Comparison of ENCODE assay signal across 23 mouse cellular contexts in the genomic region with DNA sequence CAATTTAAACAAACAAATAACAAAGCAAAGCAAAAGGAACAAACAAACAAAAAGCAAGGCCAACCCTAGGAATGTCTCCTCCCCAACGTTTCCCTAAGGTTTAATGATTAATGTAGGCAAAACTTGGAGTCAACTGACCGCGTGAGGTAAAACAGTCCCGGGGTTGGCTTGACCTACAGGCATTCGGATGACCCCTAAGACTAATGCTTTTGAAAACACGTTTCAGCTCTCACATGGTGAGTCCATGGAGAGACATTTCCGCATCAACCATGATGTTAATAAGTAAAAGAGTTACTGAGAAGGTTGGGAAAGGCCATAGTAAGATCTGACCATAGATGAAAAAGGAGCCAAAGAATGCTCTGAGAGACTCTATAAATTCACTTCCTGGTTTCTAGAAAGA. TPM values are rescaled to one million over a fixed set of nuclear protein-coding genes. Genes with fewer than 3 reads are reported as not detected.
DNase-seq lines count a peak whose midpoint lies in the region; ATAC-seq and TF ChIP-seq lines count a peak whose summit lies in the region.
"Had no signal": no experiment of that assay in that cellular context is flagged by ENCODE, and none has a peak within 500 bp of the region (broad histone marks: within the 10 kb centered on the region; RNA-seq: fewer than 3 reads in every experiment).

No protein-coding gene starts in this region.

- H3K36me3 ChIP-seq in kidney, embryonic 16.5 days (ENCODE audit: insufficient read depth, low read length) = no peaks in the 10 kb centered on the region
- H3K36me3 ChIP-seq in liver, embryonic 15.5 days (replicated peaks) = no peaks in the 10 kb centered on the region
- no peaks in the 10 kb centered on the region for H3K36me3 ChIP-seq in midbrain, embryonic 11.5 days (ENCODE audit: control insufficient read depth, insufficient read depth, low read length)
- H3K36me3 ChIP-seq: embryonic facial prominence, embryonic 12.5 days; heart, embryonic 15.5 days; hindbrain, embryonic 15.5 days; midbrain, embryonic 13.5 days; neural tube, embryonic 13.5 days had no signal

- no peaks in the 10 kb centered on the region for H3K27me3 ChIP-seq in Patski
- no peaks in the 10 kb centered on the region for H3K27me3 ChIP-seq in kidney, embryonic 16.5 days (ENCODE audit: insufficient read depth, low read length)
- 0 out of 2 replicates have a peak, but pooled peaks cover 3% of the 10 kb centered on the region for H3K27me3 ChIP-seq in liver, embryonic 15.5 days
- H3K27me3 ChIP-seq in midbrain, embryonic 11.5 days (ENCODE audit: control insufficient read depth, insufficient read depth, low read length) = no peaks in the 10 kb centered on the region
- H3K27me3 ChIP-seq: embryonic facial prominence, embryonic 12.5 days; forebrain, embryonic 13.5 days; heart, embryonic 15.5 days; hindbrain, embryonic 15.5 days; midbrain, embryonic 13.5 days; neural tube, embryonic 13.5 days had no signal

- DNase-seq in Patski (ENCODE audit: low read depth, low spot score) = peak; percentile 67
- DNase-seq in kidney, adult 11 months = peak; percentile 88
- DNase-seq in embryo, embryonic 9.5 days (ENCODE audit: extremely low spot score) = no peak
- DNase-seq in spleen, postnatal 14 days (ENCODE audit: low spot score in 2 of 2) = no peak
- no peak for DNase-seq in midbrain, embryonic 11.5 days (ENCODE audit: low spot score, missing footprints)
- DNase-seq: adrenal gland, adult 8-10 months; cerebellum, adult 9-10 months; gastrocnemius, postnatal 14 days; heart, adult 18-20 months; heart, postnatal 4 days; layer of hippocampus, postnatal 36 days; right cerebral cortex, adult 18-20 months; thymus, postnatal 14 days had no signal

- H3K4me3 ChIP-seq in kidney, embryonic 16.5 days (ENCODE audit: low read length) = no peak overlapping the region
- H3K4me3 ChIP-seq in liver, embryonic 15.5 days (replicated peaks) = no peak overlapping the region
- no peak overlapping the region for H3K4me3 ChIP-seq in midbrain, embryonic 11.5 days (ENCODE audit: low read depth, low read length)
- H3K4me3 ChIP-seq: embryonic facial prominence, embryonic 12.5 days; erythroblast, embryonic 14.5 days; forebrain, embryonic 13.5 days; heart, embryonic 15.5 days; hindbrain, embryonic 15.5 days; midbrain, embryonic 13.5 days; neural tube, embryonic 13.5 days had no signal

- H3K4me2 ChIP-seq in kidney, embryonic 16.5 days (replicated peaks; ENCODE audit: low read depth, low read length) = no peak overlapping the region
- H3K4me2 ChIP-seq in liver, embryonic 15.5 days = no peak overlapping the region
- H3K4me2 ChIP-seq in midbrain, embryonic 11.5 days = no peak overlapping the region
- H3K4me2 ChIP-seq: embryonic facial prominence, embryonic 12.5 days; forebrain, embryonic 13.5 days; heart, embryonic 15.5 days; hindbrain, embryonic 15.5 days; midbrain, embryonic 13.5 days; neural tube, embryonic 13.5 days had no signal

- ATAC-seq in Patski = peak; percentile 79
- ATAC-seq in kidney, embryonic 16.5 days (ENCODE audit: low FRiP score, low TSS enrichment) = peak; percentile 87
- ATAC-seq in liver, embryonic 15.5 days (ENCODE audit: insufficient read depth) = peak; percentile 40; the same call in 1 of the 2 replicates
- ATAC-seq in midbrain, embryonic 11.5 days (ENCODE audit: low FRiP score) = no peak
- ATAC-seq: forebrain, embryonic 13.5 days; lung, postnatal 0 days; midbrain, embryonic 13.5 days had no signal

- no peak overlapping the region for H3K9ac ChIP-seq in kidney, embryonic 16.5 days (replicated peaks; ENCODE audit: low read length)
- H3K9ac ChIP-seq in liver, embryonic 15.5 days = no peak overlapping the region
- no peak overlapping the region for H3K9ac ChIP-seq in midbrain, embryonic 11.5 days (ENCODE audit: low read length)
- H3K9ac ChIP-seq: embryonic facial prominence, embryonic 12.5 days; forebrain, embryonic 13.5 days; heart, embryonic 15.5 days; hindbrain, embryonic 15.5 days; midbrain, embryonic 13.5 days; neural tube, embryonic 13.5 days had no signal

- 31% methylated on average over 7 of the region's 7 CpGs for WGBS in kidney, embryonic 16.5 days
- WGBS in liver, embryonic 15.5 days (ENCODE audit: insufficient replicate concordance) = 60% methylated on average over 7 of the region's 7 CpGs
- WGBS in midbrain, embryonic 11.5 days = 82% methylated on average over 7 of the region's 7 CpGs

- TF ChIP-seq CTCF in Patski (IDR thresholded peaks at IDR 0.05) = no peak

- peaks cover 17% of the 10 kb centered on the region; the same call in 1 of the 2 replicates for H3K4me1 ChIP-seq in kidney, embryonic 16.5 days (ENCODE audit: insufficient read depth, low read length)
- H3K4me1 ChIP-seq in liver, embryonic 15.5 days (replicated peaks) = no peaks in the 10 kb centered on the region
- H3K4me1 ChIP-seq in midbrain, embryonic 11.5 days (ENCODE audit: control insufficient read depth, insufficient read depth, low read length) = no peaks in the 10 kb centered on the region
- H3K4me1 ChIP-seq: embryonic facial prominence, embryonic 12.5 days; forebrain, embryonic 13.5 days; heart, embryonic 15.5 days; hindbrain, embryonic 15.5 days; midbrain, embryonic 13.5 days; neural tube, embryonic 13.5 days had no signal

- POLR2A ChIA-PET in Patski (lab: Charles Lee) = no interaction called here

- 0 out of 2 replicates have a peak, but pooled peaks cover 4% of the 10 kb centered on the region for H3K9me3 ChIP-seq in kidney, embryonic 16.5 days (ENCODE audit: low read length)
- H3K9me3 ChIP-seq in liver, embryonic 15.5 days (replicated peaks) = no peaks in the 10 kb centered on the region
- no peaks in the 10 kb centered on the region for H3K9me3 ChIP-seq in midbrain, embryonic 11.5 days (ENCODE audit: control insufficient read depth, low read length)
- H3K9me3 ChIP-seq: embryonic facial prominence, embryonic 12.5 days; forebrain, embryonic 13.5 days; heart, embryonic 15.5 days; hindbrain, embryonic 15.5 days; midbrain, embryonic 13.5 days; neural tube, embryonic 13.5 days had no signal

- CTCF ChIA-PET in Patski (lab: Charles Lee) = interaction anchor here (1.0 to 1.5 kb wide), 2 partner anchors 10 to 75 kb away, joined by 3 read pairs; no protein-coding TSS in a partner anchor

- in situ Hi-C loops in Patski (cut with MboI; ENCODE audit: low pct_unique_long_range_greater_than_20kb) = no loop called here

- peak overlapping the region; percentile 92 for H3K27ac ChIP-seq in kidney, embryonic 16.5 days (ENCODE audit: low read length)
- H3K27ac ChIP-seq in liver, embryonic 15.5 days (replicated peaks) = no peak overlapping the region
- no peak overlapping the region for H3K27ac ChIP-seq in midbrain, embryonic 11.5 days (ENCODE audit: low read depth, low read length)
- H3K27ac ChIP-seq: embryonic facial prominence, embryonic 12.5 days; forebrain, embryonic 13.5 days; heart, embryonic 15.5 days; hindbrain, embryonic 15.5 days; midbrain, embryonic 13.5 days; neural tube, embryonic 13.5 days had no signal

RNA-seq across cellular contexts. Expression of a gene that starts 7.5 kb away (rescaled TPM):
- polyA plus RNA-seq in Patski (2021) = 0.67 TPM
- 45.7 TPM in 2 replicates for polyA plus RNA-seq in kidney, embryonic 16.5 days (2015; fragmentation: Nextera tagmentation; extraction: Ambion mirVana)
- polyA plus RNA-seq in liver, embryonic 15.5 days (2015; fragmentation: Nextera tagmentation; extraction: Ambion mirVana) = 53.8 and 59.4 TPM in 2 replicates
- 0.72 and 0.75 TPM in 2 replicates for polyA plus RNA-seq in midbrain, embryonic 11.5 days (2014; fragmentation: Nextera tagmentation; extraction: Ambion mirVana)
- polyA plus RNA-seq: forebrain, embryonic 13.5 days had no signal

Comparison
In these comparisons a context has a peak if more than half of its experiments do, and no peak if none do; other contexts are left out.
1. DNase-seq: peak in Patski (single experiment) and kidney, adult 11 months (single experiment); none in embryo, embryonic 9.5 days (single experiment), spleen, postnatal 14 days (0 of 2) and midbrain, embryonic 11.5 days (single experiment).
2. RNA of a gene that starts 7.5 kb away (polyA plus RNA-seq): 53.8 to 59.4 TPM in liver, embryonic 15.5 days and 45.7 TPM in kidney, embryonic 16.5 days; 0.72 to 0.75 TPM in midbrain, embryonic 11.5 days and 0.67 TPM in Patski (single experiment); every median in the first group is over 10 times any median in the second.